Mouse (Mus musculus): ENCODE data around the gene Anks1. TPM values are rescaled to one million over a fixed set of nuclear protein-coding genes. Genes with fewer than 3 reads are reported as not detected.
"Not testable (repeated sequence)": the region's sequence is repeated elsewhere in the genome, so short reads cannot be mapped to it uniquely, and the experiment has no call there.

Anks1 gene
- polyA plus RNA-seq, 1 experiment from 2014 or later = 55.8 TPM

- WGBS = 93% methylated on average over 3 of the region's 3 CpGs
- Histone ChIP-seq H3K27ac (ENCODE audit: low read depth, low read length) (no peak overlapping the region), H3K36me3 (ENCODE audit: control insufficient read depth, insufficient read depth, low read length) (peaks cover 15% of the 10 kb centered on the region; the same call in 1 of the 2 replicates), H3K4me2 (ENCODE audit: low read depth, low read length) (no peak overlapping the region), H3K9ac (replicated peaks; ENCODE audit: low read depth, low read length) (no peak overlapping the region), H3K9me3 (ENCODE audit: control insufficient read depth, low read length) (no peaks in the 10 kb centered on the region), H3K4me3 (ENCODE audit: low read depth, low read length) (no peak overlapping the region), H3K4me1 (ENCODE audit: control insufficient read depth, insufficient read depth, low read length) (no peaks in the 10 kb centered on the region), H3K27me3 (ENCODE audit: control insufficient read depth, insufficient read depth, low read length) (no peaks in the 10 kb centered on the region)
- ATAC-seq (ENCODE audit: low read depth) = no peak
Measured at GRCm38 (mm10) chr17:27977008-27977636, 68.0 kb downstream of the Anks1 start.

GRCm38 (mm10) chr17:27980391-27980955 lies 71.4 kb downstream of the Anks1 start:
- H3K9me3 ChIP-seq (ENCODE audit: control insufficient read depth, low read length) = no peaks in the 10 kb centered on the region
- peaks cover 19% of the 10 kb centered on the region for H3K36me3 ChIP-seq (ENCODE audit: control insufficient read depth, insufficient read depth, low read length)
- H3K4me1 ChIP-seq (ENCODE audit: control insufficient read depth, insufficient read depth, low read length) = no peaks in the 10 kb centered on the region
- no peak overlapping the region for H3K9ac ChIP-seq (replicated peaks; ENCODE audit: low read depth, low read length)
- 97% methylated on average over 3 of the region's 3 CpGs for WGBS
- H3K4me2 ChIP-seq (ENCODE audit: low read depth, low read length) = no peak overlapping the region
- H3K27me3 ChIP-seq (ENCODE audit: control insufficient read depth, insufficient read depth, low read length) = no peaks in the 10 kb centered on the region
- ATAC-seq (ENCODE audit: low read depth) = no peak
- H3K27ac ChIP-seq (ENCODE audit: low read depth, low read length) = no peak overlapping the region
- no peak overlapping the region for H3K4me3 ChIP-seq (ENCODE audit: low read depth, low read length)

- no peaks in the 10 kb centered on the region for H3K9me3 ChIP-seq (ENCODE audit: control insufficient read depth, low read length)
- 92% methylated on average over 5 of the region's 5 CpGs for WGBS
- H3K4me1 ChIP-seq (ENCODE audit: control insufficient read depth, insufficient read depth, low read length) = no peaks in the 10 kb centered on the region
- no peak overlapping the region for H3K27ac ChIP-seq (ENCODE audit: low read depth, low read length)
- no peaks in the 10 kb centered on the region for H3K27me3 ChIP-seq (ENCODE audit: control insufficient read depth, insufficient read depth, low read length)
- H3K4me3 ChIP-seq (ENCODE audit: low read depth, low read length) = no peak overlapping the region
- ATAC-seq (ENCODE audit: low read depth) = no peak
- H3K36me3 ChIP-seq (ENCODE audit: control insufficient read depth, insufficient read depth, low read length) = peaks cover 15% of the 10 kb centered on the region
- no peak overlapping the region for H3K4me2 ChIP-seq (ENCODE audit: low read depth, low read length)
- H3K9ac ChIP-seq (replicated peaks; ENCODE audit: low read depth, low read length) = no peak overlapping the region
Measured at GRCm38 (mm10) chr17:27981451-27982069, 72.5 kb downstream of the Anks1 start.

- not testable (repeated sequence) for H3K4me1 ChIP-seq (ENCODE audit: control insufficient read depth, insufficient read depth, low read length); H3K9ac ChIP-seq (replicated peaks; ENCODE audit: low read depth, low read length); H3K27ac ChIP-seq (ENCODE audit: low read depth, low read length); H3K4me3 ChIP-seq (ENCODE audit: low read depth, low read length); H3K9me3 ChIP-seq (ENCODE audit: control insufficient read depth, low read length); H3K27me3 ChIP-seq (ENCODE audit: control insufficient read depth, insufficient read depth, low read length); ATAC-seq (ENCODE audit: low read depth); H3K4me2 ChIP-seq (ENCODE audit: low read depth, low read length)
- H3K36me3 ChIP-seq (ENCODE audit: control insufficient read depth, insufficient read depth, low read length) = peaks cover 14% of the 10 kb centered on the region
- 88% methylated on average over 14 of the region's 14 CpGs for WGBS
Measured at GRCm38 (mm10) chr17:27982070-27982457, 73.0 kb downstream of the Anks1 start.

- peaks cover 14% of the 10 kb centered on the region for H3K36me3 ChIP-seq (ENCODE audit: control insufficient read depth, insufficient read depth, low read length)
- WGBS = 82% methylated on average over 7 of the region's 7 CpGs
- no peak overlapping the region for H3K27ac ChIP-seq (ENCODE audit: low read depth, low read length)
- H3K4me1 ChIP-seq (ENCODE audit: control insufficient read depth, insufficient read depth, low read length) = no peaks in the 10 kb centered on the region
- H3K4me2 ChIP-seq (ENCODE audit: low read depth, low read length) = no peak overlapping the region
- no peak for ATAC-seq (ENCODE audit: low read depth)
- H3K4me3 ChIP-seq (ENCODE audit: low read depth, low read length) = no peak overlapping the region
- H3K27me3 ChIP-seq (ENCODE audit: control insufficient read depth, insufficient read depth, low read length) = no peaks in the 10 kb centered on the region
- no peak overlapping the region for H3K9ac ChIP-seq (replicated peaks; ENCODE audit: low read depth, low read length)
- no peaks in the 10 kb centered on the region for H3K9me3 ChIP-seq (ENCODE audit: control insufficient read depth, low read length)
Measured at GRCm38 (mm10) chr17:27982712-27983266, 73.7 kb downstream of the Anks1 start.

- no peak overlapping the region for H3K27ac ChIP-seq (ENCODE audit: low read depth, low read length)
- ATAC-seq (ENCODE audit: low read depth) = no peak
- H3K4me1 ChIP-seq (ENCODE audit: control insufficient read depth, insufficient read depth, low read length) = no peaks in the 10 kb centered on the region
- no peak overlapping the region for H3K4me2 ChIP-seq (ENCODE audit: low read depth, low read length)
- WGBS = 92% methylated on average over 12 of the region's 12 CpGs
- no peaks in the 10 kb centered on the region for H3K27me3 ChIP-seq (ENCODE audit: control insufficient read depth, insufficient read depth, low read length)
- no peak overlapping the region for H3K4me3 ChIP-seq (ENCODE audit: low read depth, low read length)
- H3K9ac ChIP-seq (replicated peaks; ENCODE audit: low read depth, low read length) = no peak overlapping the region
- H3K9me3 ChIP-seq (ENCODE audit: control insufficient read depth, low read length) = no peaks in the 10 kb centered on the region
- H3K36me3 ChIP-seq (ENCODE audit: control insufficient read depth, insufficient read depth, low read length) = peaks cover 6% of the 10 kb centered on the region; the same call in 1 of the 2 replicates
Measured at GRCm38 (mm10) chr17:27984421-27984820, 75.3 kb downstream of the Anks1 start.

- Histone ChIP-seq H3K4me3 (ENCODE audit: low read depth, low read length) (no peak overlapping the region), H3K27me3 (ENCODE audit: control insufficient read depth, insufficient read depth, low read length) (no peaks in the 10 kb centered on the region), H3K9ac (replicated peaks; ENCODE audit: low read depth, low read length) (no peak overlapping the region), H3K4me2 (ENCODE audit: low read depth, low read length) (no peak overlapping the region), H3K27ac (ENCODE audit: low read depth, low read length) (no peak overlapping the region), H3K4me1 (ENCODE audit: control insufficient read depth, insufficient read depth, low read length) (no peaks in the 10 kb centered on the region), H3K36me3 (ENCODE audit: control insufficient read depth, insufficient read depth, low read length) (peaks cover 6% of the 10 kb centered on the region; the same call in 1 of the 2 replicates), H3K9me3 (ENCODE audit: control insufficient read depth, low read length) (no peaks in the 10 kb centered on the region)
- ATAC-seq (ENCODE audit: low read depth) = no peak
- WGBS = 96% methylated on average over 19 of the region's 19 CpGs
Measured at GRCm38 (mm10) chr17:27986106-27986505, 77.0 kb downstream of the Anks1 start.

- Histone ChIP-seq H3K9ac (replicated peaks; ENCODE audit: low read depth, low read length) (no peak overlapping the region), H3K4me2 (ENCODE audit: low read depth, low read length) (no peak overlapping the region), H3K27me3 (ENCODE audit: control insufficient read depth, insufficient read depth, low read length) (no peaks in the 10 kb centered on the region), H3K9me3 (ENCODE audit: control insufficient read depth, low read length) (no peaks in the 10 kb centered on the region), H3K4me1 (ENCODE audit: control insufficient read depth, insufficient read depth, low read length) (no peaks in the 10 kb centered on the region), H3K27ac (ENCODE audit: low read depth, low read length) (no peak overlapping the region), H3K36me3 (ENCODE audit: control insufficient read depth, insufficient read depth, low read length) (peaks cover 10% of the 10 kb centered on the region; the same call in 1 of the 2 replicates), H3K4me3 (ENCODE audit: low read depth, low read length) (no peak overlapping the region)
- WGBS = 51% methylated on average over 15 of the region's 15 CpGs
- peak; percentile 71 for ATAC-seq (ENCODE audit: low read depth)
Measured at GRCm38 (mm10) chr17:27989807-27990542, 80.9 kb downstream of the Anks1 start.
